Mouse (Mus musculus) limb, embryonic 12.5 days (tissue): ENCODE results near the gene Kif6. TPM values are rescaled to one million over a fixed set of nuclear protein-coding genes. Genes with fewer than 3 reads are reported as not detected.

Experiments used
- ATAC-seq: fragments of 200-750 bp; cut with Nextera tagmentation; 2 replicates; pipeline ENCODE4 v1.8.0; 2017; ENCODE audit warnings: low read depth, moderate TSS enrichment; ENCODE audit not compliant: insufficient number of reproducible peaks, insufficient read depth, low FRiP score, low TSS enrichment
- H3K27ac ChIP-seq: fragments of 300-500 bp; sonication (generic); 2 replicates; pipeline ENCODE4 v1.5.1; 2016; ENCODE audit warnings: mild to moderate bottlenecking, moderate library complexity
- H3K27me3 ChIP-seq: fragments of 300-500 bp; sonication (generic); 2 replicates; pipeline ENCODE4 v1.6.1; 2016; ENCODE audit warnings: mild to moderate bottlenecking, moderate library complexity
- H3K36me3 ChIP-seq: fragments of 300-500 bp; sonication (generic); 2 replicates; pipeline ENCODE4 v1.6.1; 2016; ENCODE audit warnings: mild to moderate bottlenecking, moderate library complexity
- H3K4me1 ChIP-seq: fragments of 300-500 bp; sonication (generic); replicated peaks from 2 replicates; pipeline ENCODE4 v1.6.1; 2016
- H3K4me2 ChIP-seq: fragments of 300-500 bp; sonication (generic); 2 replicates; pipeline ENCODE4 v1.6.1; 2016; ENCODE audit warnings: mild to moderate bottlenecking, moderate library complexity
- H3K4me3 ChIP-seq: fragments of 300-500 bp; sonication (generic); replicated peaks from 2 replicates; pipeline ENCODE4 v1.5.1; 2016; ENCODE audit warnings: mild to moderate bottlenecking
- H3K9ac ChIP-seq: fragments of 300-500 bp; sonication (generic); replicated peaks from 2 replicates; pipeline ENCODE4 v1.6.1; 2016; ENCODE audit warnings: mild to moderate bottlenecking, moderate library complexity
- H3K9me3 ChIP-seq: fragments of 300-500 bp; sonication (generic); 2 replicates; pipeline ENCODE4 v1.6.1; 2016; ENCODE audit warnings: mild to moderate bottlenecking, moderate library complexity
- WGBS: fragments of 180-500 bp; shearing (Covaris S2); methylation state at CpG from one replicate; pipeline ENCODE4 v1.1.7; 2016; 5-methylcytosine and 5-hydroxymethylcytosine counted together
- polyA plus RNA-seq: library from polyadenylated mRNA; unstranded; fragments of >200 nt; fragmentation: Nextera tagmentation; extraction: Ambion mirVana; gene quantifications from 2 replicates; pipeline ENCODE4 v1.2.1, GENCODE M21; 2016

Gene Kif6
- polyA plus RNA-seq: 3.0 and 4.7 TPM in 2 replicates

GRCm38 (mm10) chr17:49614577-49615235 lies at the start of gene Kif6:
Gene Kif6 (plus strand): TSS chr17:49615136.
- ATAC-seq: peak; percentile 94
- Histone ChIP-seq H3K4me2 (peak within 1 kb of the TSS; percentile 90), H3K27me3 (no peaks in the 10 kb centered on the region), H3K27ac (no peak within 1 kb of the TSS), H3K9ac (peak within 1 kb of the TSS; percentile 70), H3K36me3 (no peaks in the 10 kb centered on the region), H3K9me3 (no peaks in the 10 kb centered on the region), H3K4me1 (peaks cover 11% of the 10 kb centered on the region; the same call in 1 of the 2 replicates), H3K4me3 (peak within 1 kb of the TSS; percentile 67)
- WGBS: 3% methylated on average over 27 of the region's 27 CpGs

- no peaks in the 10 kb centered on the region for H3K9me3 ChIP-seq
- WGBS: 65% methylated on average over 8 of the region's 8 CpGs
- peaks cover 7% of the 10 kb centered on the region; the same call in 1 of the 2 replicates for H3K4me1 ChIP-seq
- H3K27ac ChIP-seq: no peak overlapping the region
- no peak overlapping the region for H3K4me2 ChIP-seq
- no peak for ATAC-seq
- no peak overlapping the region for H3K9ac ChIP-seq
- H3K4me3 ChIP-seq: no peak overlapping the region
- H3K36me3 ChIP-seq: no peaks in the 10 kb centered on the region
- H3K27me3 ChIP-seq: no peaks in the 10 kb centered on the region
These were observed 46.2 kb upstream of the Kif6 start for GRCm38 (mm10) chr17:49568717-49569116.

DNA sequence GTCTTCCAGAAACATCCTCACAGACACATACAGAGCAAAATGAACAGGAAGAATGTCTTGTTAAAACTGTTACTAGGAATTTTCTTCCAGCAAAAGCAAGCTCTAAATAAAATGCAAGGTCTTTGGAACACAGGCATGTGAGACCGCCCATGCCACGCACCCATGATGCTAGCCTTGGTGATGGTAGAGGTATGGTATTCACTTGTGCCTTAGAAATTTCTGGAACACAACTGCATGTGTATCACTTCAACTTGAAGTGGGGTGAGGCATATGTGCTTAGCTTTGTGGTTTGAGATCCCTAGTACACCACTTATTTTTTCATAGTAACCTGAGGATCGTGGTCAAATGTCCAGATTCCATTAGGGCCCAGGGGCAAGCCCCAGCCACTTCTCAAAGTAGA lies 37.6 kb upstream of the Kif6 start:
- no peak for ATAC-seq
- Histone ChIP-seq H3K36me3 (no peaks in the 10 kb centered on the region), H3K27ac (no peak overlapping the region), H3K27me3 (no peaks in the 10 kb centered on the region), H3K4me1 (peaks cover 3% of the 10 kb centered on the region), H3K9me3 (no peaks in the 10 kb centered on the region; the same call in 1 of the 2 replicates), H3K4me3 (no peak overlapping the region), H3K4me2 (no peak overlapping the region), H3K9ac (no peak overlapping the region)
- WGBS: 95% methylated on average over 3 of the region's 3 CpGs

- peaks cover 8% of the 10 kb centered on the region for H3K4me1 ChIP-seq
- peak overlapping the region; percentile 29; the same call in 1 of the 2 replicates for H3K27ac ChIP-seq
- no peak overlapping the region for H3K4me2 ChIP-seq
- peak; percentile 82 for ATAC-seq
- H3K9me3 ChIP-seq: no peaks in the 10 kb centered on the region; the same call in 1 of the 2 replicates
- no peak overlapping the region for H3K9ac ChIP-seq
- H3K4me3 ChIP-seq: no peak overlapping the region
- no peaks in the 10 kb centered on the region for H3K36me3 ChIP-seq
- H3K27me3 ChIP-seq: no peaks in the 10 kb centered on the region
- 13% methylated on average over 11 of the region's 11 CpGs for WGBS
These were observed 32.5 kb upstream of the Kif6 start for GRCm38 (mm10) chr17:49582471-49582870.

DNA sequence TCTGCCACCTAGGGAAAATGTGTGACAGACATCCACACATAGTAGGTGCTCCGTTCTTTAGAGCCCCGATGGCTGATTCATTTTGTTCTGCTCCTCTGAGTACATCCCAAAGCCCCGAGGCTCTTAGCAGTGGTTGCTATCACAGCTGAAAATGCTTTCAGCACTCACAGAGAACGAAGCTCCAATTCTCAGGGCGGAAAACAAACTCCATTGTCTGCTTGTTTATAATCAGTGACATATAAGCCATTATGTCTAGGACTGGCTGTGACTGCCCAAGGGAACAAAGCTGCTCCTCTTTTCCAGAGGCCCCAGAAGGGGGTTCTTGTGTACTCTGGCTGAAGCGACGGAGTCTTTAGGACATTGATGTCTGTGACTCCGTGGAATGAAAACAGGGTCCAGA lies 24.9 kb upstream of the Kif6 start:
- H3K27ac ChIP-seq: no peak overlapping the region
- WGBS: 72% methylated on average over 8 of the region's 8 CpGs

GRCm38 (mm10) chr17:49605397-49605796 lies 9.5 kb upstream of the Kif6 start:
- Histone ChIP-seq H3K27me3 (no peaks in the 10 kb centered on the region), H3K4me2 (no peak overlapping the region), H3K9ac (no peak overlapping the region), H3K9me3 (0 out of 2 replicates have a peak, but pooled peaks cover 4% of the 10 kb centered on the region), H3K4me3 (no peak overlapping the region), H3K36me3 (no peaks in the 10 kb centered on the region), H3K27ac (no peak overlapping the region), H3K4me1 (peaks cover 4% of the 10 kb centered on the region; the same call in 1 of the 2 replicates)
- no peak for ATAC-seq
- 83% methylated on average over 4 of the region's 4 CpGs for WGBS

More for the DNA sequence above, 24.9 kb upstream of the Kif6 start:
- H3K9me3 ChIP-seq: no peaks in the 10 kb centered on the region
- no peaks in the 10 kb centered on the region for H3K36me3 ChIP-seq
- no peak overlapping the region for H3K4me2 ChIP-seq
- H3K4me3 ChIP-seq: no peak overlapping the region
- no peaks in the 10 kb centered on the region for H3K27me3 ChIP-seq
- H3K4me1 ChIP-seq: peaks cover 11% of the 10 kb centered on the region; the same call in 1 of the 2 replicates
- H3K9ac ChIP-seq: no peak overlapping the region
- no peak for ATAC-seq

- H3K27me3 ChIP-seq: no peaks in the 10 kb centered on the region
- WGBS: 66% methylated on average over 7 of the region's 7 CpGs
- H3K27ac ChIP-seq: no peak overlapping the region
- 0 out of 2 replicates have a peak, but pooled peaks cover 4% of the 10 kb centered on the region for H3K9me3 ChIP-seq
- H3K9ac ChIP-seq: no peak overlapping the region
- H3K4me1 ChIP-seq: peaks cover 5% of the 10 kb centered on the region; the same call in 1 of the 2 replicates
- no peak overlapping the region for H3K4me3 ChIP-seq
- H3K36me3 ChIP-seq: no peaks in the 10 kb centered on the region
- no peak for ATAC-seq
- no peak overlapping the region for H3K4me2 ChIP-seq
These were observed 7.4 kb upstream of the Kif6 start for GRCm38 (mm10) chr17:49607351-49608027.

- no peak overlapping the region for H3K9ac ChIP-seq
- WGBS: 25% methylated on average over 8 of the region's 8 CpGs
- 0 out of 2 replicates have a peak, but pooled peaks cover 4% of the 10 kb centered on the region for H3K9me3 ChIP-seq
- H3K27me3 ChIP-seq: no peaks in the 10 kb centered on the region
- peaks cover 6% of the 10 kb centered on the region; the same call in 1 of the 2 replicates for H3K4me1 ChIP-seq
- H3K4me3 ChIP-seq: no peak overlapping the region
- no peak overlapping the region for H3K4me2 ChIP-seq
- no peaks in the 10 kb centered on the region for H3K36me3 ChIP-seq
- H3K27ac ChIP-seq: no peak overlapping the region
- no peak for ATAC-seq
These were observed 4.6 kb upstream of the Kif6 start for GRCm38 (mm10) chr17:49610296-49610695.

DNA sequence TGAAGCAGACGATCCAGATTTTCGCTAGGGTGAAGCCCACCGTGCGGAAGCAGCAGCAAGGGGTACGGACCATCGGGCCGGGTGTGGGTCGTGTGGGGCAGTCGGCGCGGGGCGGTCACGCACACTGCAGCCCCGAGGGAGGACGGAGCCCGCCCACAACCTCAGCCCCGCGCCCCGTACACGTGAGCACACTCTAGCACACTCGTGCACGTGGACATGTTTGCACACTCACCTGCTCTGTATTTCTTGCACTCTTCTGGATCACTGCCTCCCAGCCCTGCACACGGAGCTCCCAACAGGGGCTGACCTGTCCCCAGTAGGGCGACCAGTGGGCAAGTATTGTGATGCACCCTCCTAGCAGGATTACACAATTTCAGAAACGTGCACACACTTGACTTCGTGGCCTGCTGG lies 310 bp downstream of the Kif6 start:
- peak overlapping the region; percentile 90 for H3K4me2 ChIP-seq
- no peak overlapping the region for H3K27ac ChIP-seq
- H3K9ac ChIP-seq: peak overlapping the region; percentile 70
- H3K4me1 ChIP-seq: peaks cover 9% of the 10 kb centered on the region; the same call in 1 of the 2 replicates
- WGBS: 1% methylated on average over 25 of the region's 26 CpGs
- no peaks in the 10 kb centered on the region for H3K9me3 ChIP-seq
- no peaks in the 10 kb centered on the region for H3K27me3 ChIP-seq
- no peaks in the 10 kb centered on the region for H3K36me3 ChIP-seq
- peak overlapping the region; percentile 67 for H3K4me3 ChIP-seq
- peak; percentile 76 for ATAC-seq

DNA sequence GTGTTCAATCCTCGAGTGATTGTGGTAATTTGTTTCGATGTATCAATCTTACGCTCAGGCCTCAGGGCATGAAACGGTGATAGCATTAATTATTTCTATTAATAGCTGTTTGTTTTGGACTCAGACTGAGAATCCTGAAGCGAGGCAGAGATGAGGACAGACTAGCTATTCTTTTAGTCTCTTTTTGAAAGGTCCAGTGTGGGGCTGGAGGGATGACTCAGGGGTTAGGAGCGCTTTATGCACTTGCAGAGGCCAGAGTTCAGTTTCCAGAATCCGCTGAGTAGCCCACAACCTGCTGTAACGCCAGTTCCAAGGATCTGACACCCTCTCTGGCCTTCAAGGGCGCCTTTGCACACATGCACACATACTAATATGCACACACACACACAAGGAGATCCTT lies 9.6 kb downstream of the Kif6 start:
- no peaks in the 10 kb centered on the region for H3K27me3 ChIP-seq
- H3K27ac ChIP-seq: no peak overlapping the region
- no peak for ATAC-seq
- no peak overlapping the region for H3K4me2 ChIP-seq
- WGBS: 84% methylated on average over 9 of the region's 9 CpGs
- no peaks in the 10 kb centered on the region for H3K4me1 ChIP-seq
- no peak overlapping the region for H3K4me3 ChIP-seq
- no peaks in the 10 kb centered on the region for H3K36me3 ChIP-seq
- H3K9me3 ChIP-seq: no peaks in the 10 kb centered on the region
- H3K9ac ChIP-seq: no peak overlapping the region

DNA sequence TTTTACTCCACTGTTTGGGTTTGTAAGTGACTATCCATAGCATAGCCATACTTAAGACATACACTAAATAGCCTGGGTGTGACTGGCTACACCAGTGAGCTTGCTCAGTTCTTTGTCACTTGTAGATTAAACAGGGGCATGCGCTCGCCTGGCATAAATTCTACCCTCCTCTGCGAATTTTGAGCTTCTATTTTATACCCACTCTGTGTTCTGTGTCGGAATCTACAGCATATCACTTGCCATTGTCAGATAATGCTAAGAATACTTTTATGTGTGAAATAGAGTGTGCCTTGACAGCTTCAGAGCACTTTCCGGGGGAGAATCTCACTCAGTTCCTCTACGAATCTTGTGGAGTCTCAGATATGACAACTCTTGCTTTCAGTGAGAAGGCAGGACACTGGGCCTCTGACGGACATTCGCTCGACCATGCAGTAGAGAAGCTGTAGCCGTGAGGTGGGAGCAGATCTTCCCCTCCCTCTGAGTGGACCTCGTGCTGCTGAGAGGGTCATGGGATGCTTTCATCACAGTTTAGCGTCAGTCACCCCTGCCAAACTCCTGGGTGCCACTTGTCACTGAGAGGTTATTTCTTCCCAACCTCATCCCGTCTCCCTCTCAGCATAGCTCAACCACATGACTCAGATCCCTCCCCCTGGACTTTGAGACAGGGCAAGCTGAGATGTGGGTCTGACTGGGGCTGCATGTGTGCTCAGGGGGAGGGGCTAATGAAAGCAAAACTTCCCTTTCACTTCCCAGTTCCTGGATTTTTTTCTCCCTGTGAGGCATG lies 12.3 kb downstream of the Kif6 start:
- Histone ChIP-seq H3K27ac (no peak overlapping the region), H3K36me3 (no peaks in the 10 kb centered on the region), H3K4me2 (no peak overlapping the region), H3K9me3 (no peaks in the 10 kb centered on the region), H3K4me3 (no peak overlapping the region), H3K4me1 (no peaks in the 10 kb centered on the region), H3K27me3 (no peaks in the 10 kb centered on the region), H3K9ac (no peak overlapping the region)
- 82% methylated on average over 13 of the region's 13 CpGs for WGBS
- no peak for ATAC-seq
